ENCODE assay signal across 9 mouse cellular contexts in the genomic region with DNA sequence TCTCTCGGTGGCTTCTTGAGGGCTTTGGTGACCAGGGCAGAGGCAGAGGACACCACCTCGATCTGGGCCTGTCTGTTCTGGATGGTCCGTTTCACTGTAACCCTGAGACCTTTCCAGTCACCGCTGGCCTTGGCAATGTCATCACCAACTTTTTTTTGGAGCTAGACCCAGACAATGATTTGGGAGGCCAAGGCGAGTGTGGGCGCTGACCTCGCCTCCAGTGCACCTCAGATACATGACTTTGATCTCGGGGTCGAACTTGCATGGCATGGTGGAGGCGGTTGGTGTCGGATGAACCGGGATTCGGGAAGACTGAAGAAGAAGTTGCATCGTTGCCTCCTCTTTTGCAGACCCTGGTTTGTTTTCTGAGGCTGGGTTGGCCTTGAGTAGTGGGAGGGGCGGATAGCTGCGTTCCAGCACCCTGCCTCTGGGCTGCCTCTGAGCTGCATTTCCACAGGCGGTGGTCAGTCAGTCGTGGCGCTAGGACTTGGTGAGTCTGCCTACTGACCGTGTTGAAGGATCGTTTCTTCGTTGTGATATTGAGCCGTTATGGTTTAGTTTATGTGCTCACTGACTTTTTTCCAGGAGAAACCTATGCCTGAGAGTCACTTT. TPM values are rescaled to one million over a fixed set of nuclear protein-coding genes. Genes with fewer than 3 reads are reported as not detected.
DNase-seq lines count a peak whose midpoint lies in the region; ATAC-seq and TF ChIP-seq lines count a peak whose summit lies in the region.
"Had no signal": no experiment of that assay in that cellular context is flagged by ENCODE, and none has a peak within 500 bp of the region (broad histone marks: within the 10 kb centered on the region; RNA-seq: fewer than 3 reads in every experiment).

No protein-coding gene starts in this region.

- ATAC-seq in hindbrain, postnatal 0 days = no peak
- ATAC-seq in neural tube, embryonic 15.5 days (ENCODE audit: low FRiP score) = no peak
- ATAC-seq in forebrain, embryonic 13.5 days = no peak
- no peak for ATAC-seq in stomach, postnatal 0 days (ENCODE audit: low FRiP score, low TSS enrichment)
- ATAC-seq in erythroblast, adult 5-6 weeks (replicated peaks; ENCODE audit: low FRiP score, poor library complexity, severe bottlenecking) = no peak

- H3K36me3 ChIP-seq in hindbrain, embryonic 10.5 days = peaks cover 24% of the 10 kb centered on the region
- no peaks in the 10 kb centered on the region for H3K36me3 ChIP-seq in hindbrain, postnatal 0 days (ENCODE audit: insufficient read depth, low read length)
- peaks cover 8% of the 10 kb centered on the region; the same call in 1 of the 2 replicates for H3K36me3 ChIP-seq in neural tube, embryonic 15.5 days
- peaks cover 11% of the 10 kb centered on the region for H3K36me3 ChIP-seq in forebrain, embryonic 13.5 days (ENCODE audit: poor library complexity, severe bottlenecking)
- H3K36me3 ChIP-seq in stomach, postnatal 0 days (ENCODE audit: control insufficient read depth, insufficient read depth, low read length) = no peaks in the 10 kb centered on the region; the same call in 1 of the 2 replicates
- H3K36me3 ChIP-seq: liver, embryonic 15.5 days had no signal

- WGBS in hindbrain, embryonic 10.5 days = 68% methylated on average over 23 of the region's 23 CpGs
- 58% methylated on average over 23 of the region's 23 CpGs for WGBS in hindbrain, postnatal 0 days
- 66% methylated on average over 23 of the region's 23 CpGs for WGBS in neural tube, embryonic 15.5 days
- 56% methylated on average over 23 of the region's 23 CpGs for WGBS in forebrain, embryonic 13.5 days
- 63% methylated on average over 23 of the region's 23 CpGs for WGBS in stomach, postnatal 0 days

- H3K9ac ChIP-seq in hindbrain, postnatal 0 days (replicated peaks; ENCODE audit: low read length) = no peak overlapping the region
- H3K9ac ChIP-seq in neural tube, embryonic 15.5 days (replicated peaks) = no peak overlapping the region
- H3K9ac ChIP-seq in forebrain, embryonic 13.5 days = no peak overlapping the region
- no peak overlapping the region for H3K9ac ChIP-seq in stomach, postnatal 0 days (ENCODE audit: low read length)
- H3K9ac ChIP-seq: liver, embryonic 15.5 days had no signal

- DNase-seq in hindbrain, embryonic 10.5 days (ENCODE audit: low spot score) = no peak
- DNase-seq in hindbrain, postnatal 0 days (ENCODE audit: low spot score) = no peak
- DNase-seq in neural tube, embryonic 10.5 days (ENCODE audit: extremely low spot score, low spot score) = no peak
- no peak for DNase-seq in stomach, postnatal 0 days (ENCODE audit: low spot score)
- no peak for DNase-seq in Muller cell, postnatal 12 days (ENCODE audit: inconsistent ontology term)

- no peak for TF ChIP-seq EP300 in stomach, postnatal 0 days (optimal IDR thresholded peaks at IDR 0.05)

- peaks cover 31% of the 10 kb centered on the region for H3K4me1 ChIP-seq in hindbrain, embryonic 10.5 days (replicated peaks)
- H3K4me1 ChIP-seq in hindbrain, postnatal 0 days (ENCODE audit: insufficient read depth, low read length) = peaks cover 20% of the 10 kb centered on the region
- H3K4me1 ChIP-seq in neural tube, embryonic 15.5 days = peaks cover 33% of the 10 kb centered on the region
- H3K4me1 ChIP-seq in forebrain, embryonic 13.5 days = peaks cover 32% of the 10 kb centered on the region
- peaks cover 13% of the 10 kb centered on the region for H3K4me1 ChIP-seq in stomach, postnatal 0 days (replicated peaks; ENCODE audit: control insufficient read depth, insufficient read depth)

- H3K9me3 ChIP-seq in hindbrain, embryonic 10.5 days = no peaks in the 10 kb centered on the region
- no peaks in the 10 kb centered on the region for H3K9me3 ChIP-seq in hindbrain, postnatal 0 days (ENCODE audit: low read length)
- H3K9me3 ChIP-seq in neural tube, embryonic 15.5 days (replicated peaks) = no peaks in the 10 kb centered on the region
- no peaks in the 10 kb centered on the region for H3K9me3 ChIP-seq in forebrain, embryonic 13.5 days (replicated peaks)
- H3K9me3 ChIP-seq in stomach, postnatal 0 days (ENCODE audit: control insufficient read depth, low read length) = no peaks in the 10 kb centered on the region
- H3K9me3 ChIP-seq: liver, embryonic 15.5 days had no signal

- H3K27me3 ChIP-seq in hindbrain, embryonic 10.5 days (ENCODE audit: insufficient read depth, poor library complexity, severe bottlenecking) = no peaks in the 10 kb centered on the region
- no peaks in the 10 kb centered on the region for H3K27me3 ChIP-seq in hindbrain, postnatal 0 days (ENCODE audit: insufficient read depth, low read length)
- H3K27me3 ChIP-seq in neural tube, embryonic 15.5 days (replicated peaks) = no peaks in the 10 kb centered on the region
- no peaks in the 10 kb centered on the region for H3K27me3 ChIP-seq in forebrain, embryonic 13.5 days
- no peaks in the 10 kb centered on the region for H3K27me3 ChIP-seq in stomach, postnatal 0 days (ENCODE audit: control insufficient read depth, insufficient read depth, low read length)
- H3K27me3 ChIP-seq: liver, embryonic 15.5 days had no signal

- TF ChIP-seq CTCF in hindbrain, postnatal 0 days (IDR thresholded peaks at IDR 0.05; ENCODE audit: low read depth) = no peak
- TF ChIP-seq CTCF in stomach, postnatal 0 days (IDR thresholded peaks at IDR 0.05; ENCODE audit: low read depth) = no peak

- H3K27ac ChIP-seq in hindbrain, embryonic 10.5 days = peak overlapping the region; percentile 59; the same call in 1 of the 2 replicates
- no peak overlapping the region for H3K27ac ChIP-seq in hindbrain, postnatal 0 days
- H3K27ac ChIP-seq in neural tube, embryonic 15.5 days (replicated peaks) = 0 out of 2 replicates have a peak overlapping the region, but pooled peaks have one; percentile 39
- no peak overlapping the region for H3K27ac ChIP-seq in forebrain, embryonic 13.5 days
- H3K27ac ChIP-seq in stomach, postnatal 0 days (replicated peaks) = peak overlapping the region; percentile 83
- H3K27ac ChIP-seq: liver, embryonic 15.5 days had no signal

- H3K4me2 ChIP-seq in hindbrain, postnatal 0 days (ENCODE audit: low read depth, low read length) = no peak overlapping the region
- no peak overlapping the region for H3K4me2 ChIP-seq in neural tube, embryonic 15.5 days
- H3K4me2 ChIP-seq in forebrain, embryonic 13.5 days = peak overlapping the region; percentile 40
- H3K4me2 ChIP-seq in stomach, postnatal 0 days (replicated peaks; ENCODE audit: low read depth) = peak overlapping the region; percentile 8; the same call in 1 of the 2 replicates
- H3K4me2 ChIP-seq: liver, embryonic 15.5 days had no signal

- H3K4me3 ChIP-seq in hindbrain, embryonic 10.5 days = no peak overlapping the region
- no peak overlapping the region for H3K4me3 ChIP-seq in hindbrain, postnatal 0 days (ENCODE audit: low read length)
- no peak overlapping the region for H3K4me3 ChIP-seq in neural tube, embryonic 15.5 days (replicated peaks)
- H3K4me3 ChIP-seq in forebrain, embryonic 13.5 days = no peak overlapping the region
- no peak overlapping the region for H3K4me3 ChIP-seq in stomach, postnatal 0 days (ENCODE audit: low read depth, low read length)
- H3K4me3 ChIP-seq: liver, embryonic 15.5 days had no signal

RNA-seq across cellular contexts. Expression of a gene that starts 19.9 kb away (rescaled TPM):
- 57.0 and 58.2 TPM in 2 replicates for polyA plus RNA-seq in hindbrain, embryonic 10.5 days (2016; fragmentation: Nextera tagmentation; extraction: Ambion mirVana)
- 69.1 and 74.1 TPM in 2 replicates for total RNA-seq in hindbrain, postnatal 0 days (2014; rRNA removed)
- 47.0 and 47.3 TPM in 2 replicates for polyA plus RNA-seq in hindbrain, postnatal 0 days (2015; fragmentation: Nextera tagmentation; extraction: Ambion mirVana)
- 52.0 and 52.1 TPM in 2 replicates for polyA plus RNA-seq in neural tube, embryonic 15.5 days (2015; fragmentation: Nextera tagmentation; extraction: Ambion mirVana)
- polyA plus RNA-seq in forebrain, embryonic 13.5 days (2015; fragmentation: Nextera tagmentation; extraction: Ambion mirVana) = 60.3 and 62.1 TPM in 2 replicates
- 28.4 and 30.5 TPM in 2 replicates for polyA plus RNA-seq in stomach, postnatal 0 days (2015; fragmentation: Nextera tagmentation; extraction: Ambion mirVana)
- 15.7 and 16.9 TPM in 2 replicates for total RNA-seq in erythroblast, adult 5-6 weeks (2015; ENCODE audit: low replicate concordance)
- 27.2 and 32.7 TPM in 2 replicates for total RNA-seq in erythroblast, adult 5-6 weeks (2017; ENCODE audit: low replicate concordance)

Comparison
In these comparisons a context has a peak if more than half of its experiments do, and no peak if none do; other contexts are left out.
1. H3K27ac ChIP-seq: peak in hindbrain, embryonic 10.5 days (single experiment), neural tube, embryonic 15.5 days (single experiment) and stomach, postnatal 0 days (single experiment); none in hindbrain, postnatal 0 days (single experiment) and forebrain, embryonic 13.5 days (single experiment).
2. H3K4me2 ChIP-seq: peak in forebrain, embryonic 13.5 days (single experiment) and stomach, postnatal 0 days (single experiment); none in hindbrain, postnatal 0 days (single experiment) and neural tube, embryonic 15.5 days (single experiment).